ENCODE assay signal across 14 mouse cellular contexts in genomic region chr4:44066891-44067290, GRCm38 (mm10). TPM values are rescaled to one million over a fixed set of nuclear protein-coding genes. Genes with fewer than 3 reads are reported as not detected.
DNase-seq lines count a peak whose midpoint lies in the region; ATAC-seq and TF ChIP-seq lines count a peak whose summit lies in the region.
"Had no signal": no experiment of that assay in that cellular context is flagged by ENCODE, and none has a peak within 500 bp of the region (broad histone marks: within the 10 kb centered on the region; RNA-seq: fewer than 3 reads in every experiment).

No protein-coding gene starts in this region.

- DNase-seq in kidney, adult 2 months: peak; percentile 81
- DNase-seq in adipocyte (ENCODE audit: low spot score): peak; percentile 67
- DNase-seq in gastrocnemius, adult 2 months: no peak
- DNase-seq: gastrocnemius, postnatal 36 days; thymus, adult 18-20 months had no signal

- H3K27ac ChIP-seq in kidney, adult 2 months (ENCODE audit: insufficient read depth, low read depth, low read length): no peak overlapping the region
- H3K27ac ChIP-seq in kidney, embryonic 14.5 days (ENCODE audit: low read depth, low read length): no peak overlapping the region
- no peak overlapping the region for H3K27ac ChIP-seq in ES-Bruce4 (ENCODE audit: insufficient read depth, low read length)
- H3K27ac ChIP-seq in liver, embryonic 15.5 days (replicated peaks): peak overlapping the region; percentile 63; the same call in 1 of the 2 replicates
- no peak overlapping the region for H3K27ac ChIP-seq in gastrocnemius, adult 2 months
- H3K27ac ChIP-seq in hindbrain, embryonic 12.5 days: no peak overlapping the region
- H3K27ac ChIP-seq: embryonic facial prominence, embryonic 12.5 days; limb, embryonic 15.5 days; neural tube, embryonic 13.5 days had no signal

- H3K36me3 ChIP-seq in kidney, adult 2 months (ENCODE audit: control insufficient read depth, insufficient read depth, low read length): no peaks in the 10 kb centered on the region
- H3K36me3 ChIP-seq in kidney, embryonic 14.5 days (ENCODE audit: control insufficient read depth, insufficient read depth, low read length): no peaks in the 10 kb centered on the region
- no peaks in the 10 kb centered on the region for H3K36me3 ChIP-seq in ES-Bruce4 (ENCODE audit: control insufficient read depth, insufficient read depth, low read length, poor library complexity, severe bottlenecking)
- H3K36me3 ChIP-seq in liver, embryonic 15.5 days (replicated peaks): peaks cover 11% of the 10 kb centered on the region; the same call in 1 of the 2 replicates
- peaks cover 4% of the 10 kb centered on the region; the same call in 1 of the 2 replicates for H3K36me3 ChIP-seq in hindbrain, embryonic 12.5 days
- H3K36me3 ChIP-seq: embryonic facial prominence, embryonic 12.5 days had no signal

- intact Hi-C loops in gastrocnemius, adult 2 months (cut with DNase I): loop anchor here (10.0 kb wide), 1 partner anchor 228 kb away; no protein-coding TSS in a partner anchor

- TF ChIP-seq EP300 in ES-Bruce4 (IDR thresholded peaks at IDR 0.05; ENCODE audit: insufficient read depth, low read depth, low read length): no peak

- no peak overlapping the region for H3K9ac ChIP-seq in kidney, embryonic 14.5 days (ENCODE audit: low read depth, low read length)
- 0 out of 2 replicates have a peak overlapping the region, but pooled peaks have one; percentile 2 for H3K9ac ChIP-seq in ES-Bruce4 (ENCODE audit: low read depth, poor library complexity, severe bottlenecking)
- H3K9ac ChIP-seq in liver, embryonic 15.5 days: no peak overlapping the region
- H3K9ac ChIP-seq in hindbrain, embryonic 12.5 days: no peak overlapping the region
- H3K9ac ChIP-seq: embryonic facial prominence, embryonic 12.5 days; heart, embryonic 12.5 days; limb, embryonic 15.5 days had no signal

- no peaks in the 10 kb centered on the region for H3K9me3 ChIP-seq in kidney, embryonic 14.5 days (ENCODE audit: control insufficient read depth, low read length)
- no peaks in the 10 kb centered on the region for H3K9me3 ChIP-seq in ES-Bruce4 (replicated peaks; ENCODE audit: control insufficient read depth, insufficient read depth, low read length, poor library complexity, severe bottlenecking)
- no peaks in the 10 kb centered on the region for H3K9me3 ChIP-seq in liver, embryonic 15.5 days (replicated peaks)
- H3K9me3 ChIP-seq in hindbrain, embryonic 12.5 days (replicated peaks): no peaks in the 10 kb centered on the region
- H3K9me3 ChIP-seq: embryonic facial prominence, embryonic 12.5 days; heart, embryonic 12.5 days; limb, embryonic 15.5 days; neural tube, embryonic 13.5 days had no signal

- H3K4me3 ChIP-seq in kidney, adult 2 months (ENCODE audit: insufficient read depth, low read depth, low read length): no peak overlapping the region
- no peak overlapping the region for H3K4me3 ChIP-seq in kidney, embryonic 14.5 days (ENCODE audit: low read length)
- no peak overlapping the region for H3K4me3 ChIP-seq in ES-Bruce4 (ENCODE audit: low read depth, low read length)
- peak overlapping the region; percentile 40 for H3K4me3 ChIP-seq in liver, embryonic 15.5 days (replicated peaks)
- no peak overlapping the region for H3K4me3 ChIP-seq in gastrocnemius, adult 2 months
- H3K4me3 ChIP-seq in hindbrain, embryonic 12.5 days: no peak overlapping the region
- H3K4me3 ChIP-seq: embryonic facial prominence, embryonic 12.5 days; heart, embryonic 12.5 days; limb, embryonic 15.5 days; neural tube, embryonic 13.5 days had no signal

- WGBS in kidney, adult 2 months: 51% methylated on average over 6 of the region's 6 CpGs
- whole genome bisulfite sequencing in kidney, embryonic 14.5 days: 85% methylated on average over 6 of the region's 6 CpGs
- 72% methylated on average over 6 of the region's 6 CpGs for WGBS in liver, embryonic 15.5 days (ENCODE audit: insufficient replicate concordance)
- WGBS in hindbrain, embryonic 12.5 days: 85% methylated on average over 6 of the region's 6 CpGs

- peaks cover 13% of the 10 kb centered on the region; the same call in 1 of the 2 replicates for H3K4me1 ChIP-seq in kidney, adult 2 months (ENCODE audit: control insufficient read depth, insufficient read depth, low read length)
- H3K4me1 ChIP-seq in kidney, embryonic 14.5 days (ENCODE audit: control insufficient read depth, insufficient read depth, low read length): peaks cover 14% of the 10 kb centered on the region; the same call in 1 of the 2 replicates
- H3K4me1 ChIP-seq in ES-Bruce4 (ENCODE audit: control insufficient read depth, insufficient read depth, low read length): no peaks in the 10 kb centered on the region
- H3K4me1 ChIP-seq in liver, embryonic 15.5 days (replicated peaks): peaks cover 59% of the 10 kb centered on the region
- H3K4me1 ChIP-seq in hindbrain, embryonic 12.5 days: peaks cover 22% of the 10 kb centered on the region

- H3K4me2 ChIP-seq in kidney, embryonic 14.5 days (replicated peaks; ENCODE audit: low read depth, low read length): no peak overlapping the region
- peak overlapping the region; percentile 62; the same call in 1 of the 2 replicates for H3K4me2 ChIP-seq in liver, embryonic 15.5 days
- no peak overlapping the region for H3K4me2 ChIP-seq in hindbrain, embryonic 12.5 days (replicated peaks)
- H3K4me2 ChIP-seq: embryonic facial prominence, embryonic 12.5 days; heart, embryonic 12.5 days; limb, embryonic 15.5 days; neural tube, embryonic 13.5 days had no signal

- no peak for ATAC-seq in kidney, embryonic 14.5 days (ENCODE audit: low FRiP score, low TSS enrichment)
- ATAC-seq in liver, embryonic 15.5 days (ENCODE audit: insufficient read depth): no peak
- no peak for ATAC-seq in hindbrain, embryonic 12.5 days (ENCODE audit: low FRiP score)
- ATAC-seq: inflammation-experienced regulatory T-cells, adult 6 months had no signal

- H3K27me3 ChIP-seq in kidney, adult 2 months (replicated peaks; ENCODE audit: control insufficient read depth, insufficient read depth, low read length): no peaks in the 10 kb centered on the region
- no peaks in the 10 kb centered on the region; the same call in 1 of the 2 replicates for H3K27me3 ChIP-seq in kidney, embryonic 14.5 days (ENCODE audit: control insufficient read depth, insufficient read depth, low read length)
- H3K27me3 ChIP-seq in ES-Bruce4 (ENCODE audit: control insufficient read depth, insufficient read depth, low read length, poor library complexity, severe bottlenecking): no peaks in the 10 kb centered on the region
- H3K27me3 ChIP-seq in liver, embryonic 15.5 days: no peaks in the 10 kb centered on the region
- no peaks in the 10 kb centered on the region for H3K27me3 ChIP-seq in hindbrain, embryonic 12.5 days
- H3K27me3 ChIP-seq: embryonic facial prominence, embryonic 12.5 days; heart, embryonic 12.5 days; limb, embryonic 15.5 days; neural tube, embryonic 13.5 days had no signal

- no peak for TF ChIP-seq CTCF in kidney, adult 2 months (conservative IDR thresholded peaks at IDR 0.05; ENCODE audit: insufficient read depth, insufficient read length, low read depth, low read length)
- TF ChIP-seq CTCF in ES-Bruce4 (IDR thresholded peaks at IDR 0.05; ENCODE audit: low read depth, low read length): no peak
- no peak for TF ChIP-seq CTCF in gastrocnemius, adult 2 months (IDR thresholded peaks at IDR 0.05)

- no peak for TF ChIP-seq POLR2A in kidney, adult 2 months (IDR thresholded peaks at IDR 0.05; ENCODE audit: low read depth, low read length)
- TF ChIP-seq POLR2A in ES-Bruce4 (IDR thresholded peaks at IDR 0.05; ENCODE audit: insufficient read depth, low read length): no peak

RNA-seq across cellular contexts. Expression of gene Gne, which starts 17.1 kb away (rescaled TPM):
- polyA plus RNA-seq in kidney, adult 2 months (2012; rRNA removed): 26.2 and 26.4 TPM in 2 replicates
- 14.4 and 23.2 TPM in 2 replicates for polyA plus RNA-seq in kidney, embryonic 14.5 days (2014; fragmentation: Nextera tagmentation; extraction: Ambion mirVana)
- polyA plus RNA-seq in ES-Bruce4 (2011; ENCODE audit: insufficient read depth, insufficient read length, low read depth, missing spikeins): 28.6 and 40.7 TPM in 2 replicates
- polyA plus RNA-seq in liver, embryonic 15.5 days (2015; fragmentation: Nextera tagmentation; extraction: Ambion mirVana): 30.8 and 31.7 TPM in 2 replicates
- 10 to 100 TPM; 11.6 to 12.5 TPM for total RNA-seq in gastrocnemius, adult 2 months (2021)
- 24.6 and 28.2 TPM in 2 replicates for polyA plus RNA-seq in hindbrain, embryonic 12.5 days (2016; fragmentation: Nextera tagmentation; extraction: Ambion mirVana)
